Mouse (Mus musculus) midbrain, postnatal 0 days (tissue): Measurements from ENCODE around the gene Pakap. TPM values are rescaled to one million over a fixed set of nuclear protein-coding genes. Genes with fewer than 3 reads are reported as not detected.

Experiments
- ATAC-seq: fragments of 200-750 bp; cut with Nextera tagmentation; 2 replicates; pipeline ENCODE4 v1.8.0; 2017; ENCODE audit warnings: moderate number of reproducible peaks, mild to moderate bottlenecking, moderate TSS enrichment, moderate library complexity; ENCODE audit not compliant: low FRiP score
- DNase-seq: peaks from one replicate; pipeline ENCODE4 v3.0.0-alpha.2; 2015; ENCODE audit warnings: low spot score
- H3K27ac ChIP-seq: fragments of 300-500 bp; sonication (generic); 2 replicates; pipeline ENCODE4 v1.5.1; 2014; ENCODE audit warnings: low read depth, mild to moderate bottlenecking, low read length, mixed read lengths
- H3K27me3 ChIP-seq: fragments of 300-500 bp; sonication (generic); 2 replicates; pipeline ENCODE4 v1.6.1; 2014; ENCODE audit warnings: low read length, control low read depth, mixed read lengths; ENCODE audit not compliant: insufficient read depth
- H3K36me3 ChIP-seq: fragments of 300-500 bp; sonication (generic); 2 replicates; pipeline ENCODE4 v1.6.1; 2014; ENCODE audit warnings: low read length, control low read depth, mixed read lengths; ENCODE audit not compliant: insufficient read depth
- H3K4me1 ChIP-seq: fragments of 300-500 bp; sonication (generic); 2 replicates; pipeline ENCODE4 v1.6.1; 2014; ENCODE audit warnings: mild to moderate bottlenecking, control low read depth, antibody characterized with exemption, low read length, mixed read lengths; ENCODE audit not compliant: insufficient read depth
- H3K4me2 ChIP-seq: fragments of 300-500 bp; sonication (generic); 2 replicates; pipeline ENCODE4 v1.6.1; 2014; ENCODE audit warnings: low read depth, mild to moderate bottlenecking, low read length, mixed read lengths; ENCODE audit not compliant: poor library complexity, severe bottlenecking
- H3K4me3 ChIP-seq: fragments of 300-500 bp; sonication (generic); 2 replicates; pipeline ENCODE4 v1.5.1; 2014; ENCODE audit warnings: low read depth, mild to moderate bottlenecking, low read length, moderate library complexity
- H3K9ac ChIP-seq: fragments of 300-500 bp; sonication (generic); replicated peaks from 2 replicates; pipeline ENCODE4 v1.6.1; 2014; ENCODE audit warnings: mild to moderate bottlenecking, low read length, moderate library complexity, mixed read lengths; ENCODE audit not compliant: poor library complexity, severe bottlenecking
- H3K9me3 ChIP-seq: fragments of 300-500 bp; sonication (generic); 2 replicates; pipeline ENCODE4 v1.6.1; 2016; ENCODE audit warnings: low read length, control low read depth
- CTCF ChIP-seq: IDR thresholded peaks from 2 replicates; pipeline ENCODE4 v1.5.1; 2016; ENCODE audit warnings: antibody characterized with exemption, mild to moderate bottlenecking
- WGBS: fragments of 180-500 bp; shearing (Covaris S2); extraction: QIAGEN DNeasy Blood & Tissue Kit; methylation state at CpG from one replicate; pipeline ENCODE4 v1.1.7; 2014; 5-methylcytosine and 5-hydroxymethylcytosine counted together
- polyA plus RNA-seq: library from polyadenylated mRNA; unstranded; fragments of >200 nt; fragmentation: Nextera tagmentation; extraction: Ambion mirVana; gene quantifications from 2 replicates; pipeline ENCODE4 v1.2.1, GENCODE M21; 2015
- total RNA-seq: library from RNA; depleted of rRNA; stranded (reverse); fragments of >200 nt; gene quantifications from 2 replicates; pipeline ENCODE4 v1.2.3, GENCODE M21; 2014

Pakap gene
- total and polyA plus RNA-seq, 2 experiments from 2014 or later = 8.4 to 13.5 TPM

- Histone ChIP-seq H3K36me3 (no peaks in the 10 kb centered on the region), H3K9ac (peak overlapping the region; percentile 75), H3K27me3 (no peaks in the 10 kb centered on the region), H3K27ac (peak overlapping the region; percentile 76), H3K4me3 (peak overlapping the region; percentile 68), H3K4me2 (peak overlapping the region; percentile 93), H3K4me1 (peaks cover 8% of the 10 kb centered on the region; the same call in 1 of the 2 replicates), H3K9me3 (no peaks in the 10 kb centered on the region)
- DNase-seq = no peak
- WGBS = 34% methylated on average over 19 of the region's 19 CpGs
- TF ChIP-seq CTCF = no peak
- peak; percentile 21; the same call in 1 of the 2 replicates for ATAC-seq
Observed at GRCm38 (mm10) chr4:57568268-57569068, 489 bp downstream of the Pakap start.

- no peak overlapping the region for H3K9ac ChIP-seq
- no peak overlapping the region; the same call in 1 of the 2 replicates for H3K4me3 ChIP-seq
- ATAC-seq (no peak), DNase-seq (no peak)
- H3K9me3 ChIP-seq = no peaks in the 10 kb centered on the region
- peaks cover 8% of the 10 kb centered on the region; the same call in 1 of the 2 replicates for H3K4me1 ChIP-seq
- H3K27me3 ChIP-seq = no peaks in the 10 kb centered on the region
- H3K4me2 ChIP-seq = peak overlapping the region; percentile 93
- H3K27ac ChIP-seq = no peak overlapping the region
- no peaks in the 10 kb centered on the region for H3K36me3 ChIP-seq
- no peak for TF ChIP-seq CTCF
- 93% methylated on average over 4 of the region's 4 CpGs for WGBS
Observed at GRCm38 (mm10) chr4:57569069-57569355, 1.0 kb downstream of the Pakap start.

- H3K27me3 ChIP-seq = no peaks in the 10 kb centered on the region
- H3K27ac ChIP-seq = no peak overlapping the region
- no peaks in the 10 kb centered on the region for H3K9me3 ChIP-seq
- TF ChIP-seq CTCF = no peak
- WGBS = 61% methylated on average over 6 of the region's 6 CpGs
- DNase-seq (no peak), ATAC-seq (no peak)
- H3K4me2 ChIP-seq = 0 out of 2 replicates have a peak overlapping the region, but pooled peaks have one; percentile 93
- no peaks in the 10 kb centered on the region for H3K36me3 ChIP-seq
- H3K9ac ChIP-seq = no peak overlapping the region
- peaks cover 8% of the 10 kb centered on the region; the same call in 1 of the 2 replicates for H3K4me1 ChIP-seq
- H3K4me3 ChIP-seq = no peak overlapping the region
Observed at GRCm38 (mm10) chr4:57569711-57570110, 1.7 kb downstream of the Pakap start.

- no peak for TF ChIP-seq CTCF
- no peaks in the 10 kb centered on the region for H3K36me3 ChIP-seq
- ATAC-seq = no peak
- no peak for DNase-seq
- H3K4me2 ChIP-seq = no peak overlapping the region
- 55% methylated on average over 3 of the region's 3 CpGs for WGBS
- H3K27ac ChIP-seq = no peak overlapping the region
- no peaks in the 10 kb centered on the region for H3K9me3 ChIP-seq
- H3K4me3 ChIP-seq = no peak overlapping the region
- peaks cover 8% of the 10 kb centered on the region; the same call in 1 of the 2 replicates for H3K4me1 ChIP-seq
- H3K27me3 ChIP-seq = no peaks in the 10 kb centered on the region
- no peak overlapping the region for H3K9ac ChIP-seq
Observed at GRCm38 (mm10) chr4:57570229-57570628, 2.2 kb downstream of the Pakap start.

- Histone ChIP-seq H3K4me3 (no peak overlapping the region), H3K27me3 (no peaks in the 10 kb centered on the region)
- DNase-seq = no peak
Observed at GRCm38 (mm10) chr4:57574181-57574580, 6.2 kb downstream of the Pakap start.

GRCm38 (mm10) chr4:57574646-57575045 lies 6.7 kb downstream of the Pakap start:
- 89% methylated on average over 6 of the region's 6 CpGs for WGBS
- ATAC-seq = no peak

More at GRCm38 (mm10) chr4:57574181-57574580, 6.2 kb downstream of the Pakap start:
- no peaks in the 10 kb centered on the region for H3K36me3 ChIP-seq
- no peak overlapping the region for H3K27ac ChIP-seq
- TF ChIP-seq CTCF = no peak
- ATAC-seq = no peak
- H3K4me1 ChIP-seq = peaks cover 5% of the 10 kb centered on the region; the same call in 1 of the 2 replicates
- WGBS = 91% methylated on average over 3 of the region's 3 CpGs
- H3K9me3 ChIP-seq = no peaks in the 10 kb centered on the region
- no peak overlapping the region for H3K9ac ChIP-seq
- no peak overlapping the region for H3K4me2 ChIP-seq

More at GRCm38 (mm10) chr4:57574646-57575045, 6.7 kb downstream of the Pakap start:
- H3K4me2 ChIP-seq = no peak overlapping the region
- 0 out of 2 replicates have a peak, but pooled peaks cover 3% of the 10 kb centered on the region for H3K4me1 ChIP-seq
- H3K4me3 ChIP-seq = no peak overlapping the region
- H3K27me3 ChIP-seq = no peaks in the 10 kb centered on the region
- H3K27ac ChIP-seq = no peak overlapping the region
- no peak for TF ChIP-seq CTCF
- H3K36me3 ChIP-seq = no peaks in the 10 kb centered on the region
- H3K9ac ChIP-seq = no peak overlapping the region
- no peaks in the 10 kb centered on the region for H3K9me3 ChIP-seq
- no peak for DNase-seq
